In the genomic region with DNA sequence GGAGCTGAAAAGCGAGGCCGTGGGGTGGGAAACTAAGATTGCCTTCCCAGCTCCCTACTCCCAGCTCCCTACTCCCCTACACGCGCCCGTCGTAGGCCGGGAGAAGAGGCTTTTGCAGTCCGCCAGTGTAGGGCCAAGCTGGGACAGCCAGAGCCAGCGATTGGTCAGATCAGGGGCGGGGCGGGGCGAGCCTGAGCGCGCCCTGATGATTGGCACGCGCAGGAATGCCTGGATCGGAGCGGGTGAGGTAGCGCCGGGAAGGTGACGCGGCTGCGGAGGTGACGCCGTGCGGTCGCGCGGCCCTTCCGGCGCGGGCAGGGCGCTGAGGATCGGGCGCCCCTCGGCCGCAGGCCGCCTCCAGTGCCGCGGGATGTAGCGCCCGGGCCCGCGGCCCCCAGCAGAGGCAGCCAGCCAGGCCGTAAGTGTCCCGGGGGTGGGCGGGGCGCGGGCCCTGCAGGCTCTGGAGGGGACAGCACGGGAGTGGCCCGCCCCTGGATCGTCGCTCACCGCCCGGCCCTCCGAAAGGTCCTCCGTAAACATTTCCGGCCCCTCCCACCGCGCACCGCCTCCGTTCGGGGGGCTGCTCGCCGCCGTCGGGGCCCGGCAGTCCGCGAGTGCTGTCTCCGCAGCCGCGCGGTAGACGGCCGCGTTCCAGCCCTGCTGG, we compare ENCODE assay signal across 8 mouse cellular contexts. TPM values are rescaled to one million over a fixed set of nuclear protein-coding genes. Genes with fewer than 3 reads are reported as not detected.
DNase-seq lines count a peak whose midpoint lies in the region; ATAC-seq and TF ChIP-seq lines count a peak whose summit lies in the region.

A gene (plus strand): TSS at position 211 of the 664 bp plus-strand sequence.

- H3K4me1 ChIP-seq in hindbrain, embryonic 10.5 days (replicated peaks): peaks cover 42% of the 10 kb centered on the region
- peaks cover 22% of the 10 kb centered on the region; the same call in 1 of the 2 replicates for H3K4me1 ChIP-seq in lung, postnatal 0 days (ENCODE audit: insufficient read depth, low read depth, low read length)

- H3K4me2 ChIP-seq in lung, postnatal 0 days (replicated peaks; ENCODE audit: low read depth, low read length): peak within 1 kb of the TSS; percentile 63

- DNase-seq in MN1 (ENCODE audit: low spot score): peak; percentile 97
- DNase-seq in cerebellum, adult 9-10 months: peak; percentile 97
- peak; percentile 99 for DNase-seq in hindbrain, embryonic 10.5 days (ENCODE audit: low spot score)
- peak; percentile 97 for DNase-seq in layer of hippocampus, adult 9-11 months
- DNase-seq in lung, postnatal 0 days (ENCODE audit: low spot score): peak; percentile 99
- DNase-seq in ovary, postnatal 14 days (ENCODE audit: low spot score): peak; percentile 90
- DNase-seq in thymus, postnatal 14 days: peak; percentile 96

- peak; percentile 98 for ATAC-seq in frontal cortex, adult (ENCODE audit: low TSS enrichment)
- peak; percentile 99 for ATAC-seq in lung, postnatal 0 days

- no peaks in the 10 kb centered on the region for H3K27me3 ChIP-seq in hindbrain, embryonic 10.5 days (ENCODE audit: insufficient read depth, poor library complexity, severe bottlenecking)
- no peaks in the 10 kb centered on the region for H3K27me3 ChIP-seq in lung, postnatal 0 days (replicated peaks; ENCODE audit: insufficient read depth, low read length)

- TF ChIP-seq EP300 in lung, postnatal 0 days (IDR thresholded peaks at IDR 0.05): no peak

- TF ChIP-seq CTCF in lung, postnatal 0 days (IDR thresholded peaks at IDR 0.05): peak; percentile 10; the same call in 1 of the 2 replicates

- H3K27ac ChIP-seq in hindbrain, embryonic 10.5 days: peak within 1 kb of the TSS; percentile 97
- peak within 1 kb of the TSS; percentile 97 for H3K27ac ChIP-seq in lung, postnatal 0 days (ENCODE audit: low read length)

- peak within 1 kb of the TSS; percentile 98 for H3K4me3 ChIP-seq in hindbrain, embryonic 10.5 days
- H3K4me3 ChIP-seq in lung, postnatal 0 days (ENCODE audit: low read depth, low read length): peak within 1 kb of the TSS; percentile 84

- H3K9me3 ChIP-seq in hindbrain, embryonic 10.5 days: no peaks in the 10 kb centered on the region
- H3K9me3 ChIP-seq in lung, postnatal 0 days (ENCODE audit: low read length): no peaks in the 10 kb centered on the region

- under 1% methylated on average over 77 of the region's 77 CpGs for WGBS in hindbrain, embryonic 10.5 days
- WGBS in lung, postnatal 0 days: under 1% methylated on average over 58 of the region's 77 CpGs

- H3K36me3 ChIP-seq in hindbrain, embryonic 10.5 days: peaks cover 21% of the 10 kb centered on the region
- H3K36me3 ChIP-seq in lung, postnatal 0 days (ENCODE audit: insufficient read depth, low read length): no peaks in the 10 kb centered on the region

- peak within 1 kb of the TSS; percentile 93 for H3K9ac ChIP-seq in lung, postnatal 0 days (replicated peaks; ENCODE audit: low read depth)

RNA-seq across cellular contexts. Expression of the gene that starts here (rescaled TPM):
- polyA plus RNA-seq in hindbrain, embryonic 10.5 days (2016; fragmentation: Nextera tagmentation; extraction: Ambion mirVana): 77.1 and 77.8 TPM in 2 replicates
- polyA plus RNA-seq in lung, postnatal 0 days (2015; fragmentation: Nextera tagmentation; extraction: Ambion mirVana): 123 and 126 TPM in 2 replicates

Comparison
In these comparisons a context has a peak if more than half of its experiments do, and no peak if none do; other contexts are left out.
1. Peak in every context shown above with its lines: DNase-seq, ATAC-seq, H3K4me3 ChIP-seq and H3K27ac ChIP-seq.